Mouse (Mus musculus) splenic B cell, adult 2 months (primary cell): ENCODE data around the gene Hcn4.

ENCODE experiments used
- DNase-seq: peaks from one replicate; pipeline ENCODE4 v3.0.0-alpha.2; 2011; ENCODE audit warnings: low read depth, low spot score
- H3K27me3 ChIP-seq: 2 replicates; pipeline ENCODE4 v1.6.1; 2012; ENCODE audit warnings: mild to moderate bottlenecking, low read length, moderate library complexity, mixed read lengths; ENCODE audit not compliant: control insufficient read depth, poor library complexity, insufficient read depth, severe bottlenecking
- H3K36me3 ChIP-seq: 2 replicates; pipeline ENCODE4 v1.6.1; 2012; ENCODE audit warnings: mild to moderate bottlenecking, low read length, moderate library complexity, mixed read lengths; ENCODE audit not compliant: control insufficient read depth, poor library complexity, insufficient read depth, severe bottlenecking

Hcn4 gene

GRCm38 (mm10) chr9:58875439-58875838 lies 52.2 kb downstream of the Hcn4 start:
- Histone ChIP-seq H3K36me3 (no peaks in the 10 kb centered on the region), H3K27me3 (no peaks in the 10 kb centered on the region)
- DNase-seq = no peak

DNA sequence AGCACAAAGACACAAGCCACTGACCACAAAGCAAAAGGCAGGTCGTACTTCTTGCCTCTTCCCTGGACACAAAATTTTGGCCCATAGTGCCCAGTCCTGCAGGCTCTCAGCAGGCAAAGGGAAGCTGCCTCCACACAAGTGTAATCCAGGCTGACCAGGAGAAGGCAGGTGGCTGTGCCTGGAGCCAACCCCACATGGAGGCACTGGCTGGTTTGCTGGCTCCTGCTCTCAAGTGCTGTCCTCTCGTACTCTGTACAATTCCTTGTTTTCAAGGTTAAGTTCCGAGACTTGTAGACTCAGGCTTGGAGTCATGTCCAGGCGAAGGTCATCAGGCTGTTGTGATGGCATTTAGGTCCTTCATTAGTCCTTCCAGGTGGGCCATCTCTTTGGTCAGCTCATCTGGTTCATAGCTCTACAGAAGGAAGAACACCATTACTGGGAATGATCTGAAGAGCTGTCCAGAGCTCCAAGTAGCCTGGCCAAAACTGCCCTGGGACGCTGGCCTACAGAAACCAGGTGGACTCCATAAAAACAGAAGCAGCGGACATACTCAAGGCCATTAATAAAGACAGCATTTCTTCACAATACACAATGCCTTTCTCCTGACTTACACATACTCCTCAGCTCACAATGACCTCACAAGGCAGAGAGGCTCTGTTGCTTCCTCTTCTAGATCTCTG lies 53.9 kb downstream of the Hcn4 start:
- no peaks in the 10 kb centered on the region for H3K36me3 ChIP-seq
- no peaks in the 10 kb centered on the region for H3K27me3 ChIP-seq
- no peak for DNase-seq

DNA sequence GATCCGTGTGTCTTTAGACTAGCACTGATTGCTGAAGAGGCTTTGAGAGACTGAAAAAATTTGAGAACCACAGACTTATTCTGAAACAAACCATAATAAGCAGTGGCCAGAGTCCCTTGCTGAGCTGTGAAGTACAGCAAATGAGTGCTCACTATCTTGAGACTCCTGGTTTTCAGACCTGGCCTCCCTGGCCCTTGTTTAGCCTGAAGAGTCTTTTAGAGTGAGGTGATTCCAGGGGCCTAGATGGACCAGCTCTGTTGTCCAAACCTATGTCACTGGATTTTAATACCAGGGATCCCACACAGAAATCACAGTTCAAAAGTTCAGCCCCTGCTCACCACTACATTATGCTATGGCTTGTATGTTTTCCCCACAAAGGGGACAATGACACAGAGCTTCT lies 56.6 kb downstream of the Hcn4 start:
- no peaks in the 10 kb centered on the region for H3K36me3 ChIP-seq
- H3K27me3 ChIP-seq = no peaks in the 10 kb centered on the region
- no peak for DNase-seq

DNA sequence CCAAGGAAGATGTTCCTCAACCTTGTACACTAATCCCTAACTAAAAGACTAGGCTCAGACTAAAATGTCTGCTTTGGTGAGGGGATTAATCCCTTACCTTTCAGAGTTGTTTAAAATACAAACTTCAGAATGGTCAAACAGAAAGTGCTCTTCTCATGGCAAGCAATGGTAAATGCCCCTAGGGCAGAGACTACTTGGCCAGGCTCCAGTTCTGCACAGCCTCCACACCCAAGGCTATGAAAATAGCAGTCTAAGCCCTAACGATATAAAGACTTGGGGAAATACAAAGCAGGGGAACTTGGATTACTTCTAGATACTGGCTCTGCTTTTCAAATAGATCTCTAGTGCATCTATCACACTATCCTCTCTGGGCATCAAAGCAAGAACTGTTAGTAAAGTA lies 59.5 kb downstream of the Hcn4 start:
- no peaks in the 10 kb centered on the region for H3K36me3 ChIP-seq
- no peak for DNase-seq

GRCm38 (mm10) chr9:58889782-58890448 lies 66.7 kb downstream of the Hcn4 start:
- no peak for DNase-seq
- no peaks in the 10 kb centered on the region for H3K36me3 ChIP-seq
- H3K27me3 ChIP-seq = no peaks in the 10 kb centered on the region

More for the DNA sequence above, 59.5 kb downstream of the Hcn4 start:
- no peaks in the 10 kb centered on the region for H3K27me3 ChIP-seq

- Histone ChIP-seq H3K27me3 (no peaks in the 10 kb centered on the region), H3K36me3 (no peaks in the 10 kb centered on the region)
- DNase-seq = no peak
Observed at GRCm38 (mm10) chr9:58890893-58891292, 67.7 kb downstream of the Hcn4 start.

- DNase-seq = no peak
- Histone ChIP-seq H3K27me3 (no peaks in the 10 kb centered on the region), H3K36me3 (no peaks in the 10 kb centered on the region)
Observed at GRCm38 (mm10) chr9:58891840-58892640, 68.8 kb downstream of the Hcn4 start.

DNA sequence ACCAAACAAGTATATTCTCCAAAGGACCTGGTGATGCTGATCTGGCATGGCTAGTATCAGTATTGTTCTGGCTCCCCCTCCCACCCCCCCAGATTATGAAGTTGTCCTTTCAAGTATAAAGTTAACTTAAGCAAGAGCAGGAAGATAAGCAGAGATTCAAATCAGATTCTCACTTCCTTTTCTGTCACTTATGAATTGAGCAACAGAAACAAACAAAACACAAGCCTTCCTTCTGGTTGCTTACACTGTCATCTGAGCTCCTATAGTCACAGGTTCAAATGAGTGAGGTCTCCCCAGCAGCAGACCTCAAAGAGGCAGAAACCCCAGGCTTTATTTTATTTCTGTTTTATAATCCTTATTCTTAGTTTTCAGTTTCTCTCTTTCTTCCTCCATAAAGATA lies 76.4 kb downstream of the Hcn4 start:
- DNase-seq = peak; percentile 39
- Histone ChIP-seq H3K36me3 (no peaks in the 10 kb centered on the region), H3K27me3 (no peaks in the 10 kb centered on the region)

GRCm38 (mm10) chr9:58902869-58903585 lies 79.8 kb downstream of the Hcn4 start:
- no peaks in the 10 kb centered on the region for H3K27me3 ChIP-seq
- peak; percentile 75 for DNase-seq
- no peaks in the 10 kb centered on the region for H3K36me3 ChIP-seq
